Mouse (Mus musculus) embryonic facial prominence, embryonic 14.5 days (tissue): Measurements from ENCODE around the gene Gm2237. TPM values are rescaled to one million over a fixed set of nuclear protein-coding genes. Genes with fewer than 3 reads are reported as not detected.
"Not testable (repeated sequence)": the region's sequence is repeated elsewhere in the genome, so short reads cannot be mapped to it uniquely, and the experiment has no call there.

ENCODE experiments used
- ATAC-seq: fragments of 200-750 bp; cut with Nextera tagmentation; 2 replicates; pipeline ENCODE4 v1.8.0; 2017; ENCODE audit warnings: low read depth, moderate number of reproducible peaks, moderate TSS enrichment
- DNase-seq: peaks from one replicate; pipeline ENCODE4 v3.0.0-alpha.2; 2015; ENCODE audit warnings: low spot score
- H3K27ac ChIP-seq: fragments of 300-500 bp; sonication (generic); replicated peaks from 2 replicates; pipeline ENCODE4 v1.5.1; 2014; ENCODE audit warnings: low read depth, mild to moderate bottlenecking, low read length, moderate library complexity
- H3K27me3 ChIP-seq: fragments of 300-500 bp; sonication (generic); replicated peaks from 2 replicates; pipeline ENCODE4 v1.6.1; 2014; ENCODE audit warnings: low read length; ENCODE audit not compliant: control insufficient read depth, insufficient read depth
- H3K36me3 ChIP-seq: fragments of 300-500 bp; sonication (generic); 2 replicates; pipeline ENCODE4 v1.6.1; 2014; ENCODE audit warnings: low read length, mixed read lengths; ENCODE audit not compliant: control insufficient read depth, insufficient read depth
- H3K4me1 ChIP-seq: fragments of 300-500 bp; sonication (generic); 2 replicates; pipeline ENCODE4 v1.6.1; 2014; ENCODE audit warnings: antibody characterized with exemption, low read length; ENCODE audit not compliant: control insufficient read depth, insufficient read depth
- H3K4me2 ChIP-seq: fragments of 300-500 bp; sonication (generic); 2 replicates; pipeline ENCODE4 v1.6.1; 2014; ENCODE audit warnings: low read depth, mild to moderate bottlenecking, low read length, moderate library complexity, mixed read lengths
- H3K4me3 ChIP-seq: fragments of 300-500 bp; sonication (generic); 2 replicates; pipeline ENCODE4 v1.5.1; 2014; ENCODE audit warnings: low read depth, mild to moderate bottlenecking, low read length
- H3K9ac ChIP-seq: fragments of 300-500 bp; sonication (generic); 2 replicates; pipeline ENCODE4 v1.6.1; 2014; ENCODE audit warnings: low read depth, mild to moderate bottlenecking, low read length, moderate library complexity, mixed read lengths
- H3K9me3 ChIP-seq: fragments of 300-500 bp; sonication (generic); 2 replicates; pipeline ENCODE4 v1.6.1; 2016; ENCODE audit warnings: low read length; ENCODE audit not compliant: control insufficient read depth
- WGBS: fragments of 180-500 bp; shearing (Covaris S2); extraction: QIAGEN DNeasy Blood & Tissue Kit; methylation state at CpG from one replicate; pipeline ENCODE4 v1.1.7; 2014; 5-methylcytosine and 5-hydroxymethylcytosine counted together
- polyA plus RNA-seq: library from polyadenylated mRNA; unstranded; fragments of >200 nt; fragmentation: Nextera tagmentation; extraction: Ambion mirVana; gene quantifications from 2 replicates; pipeline ENCODE4 v1.2.1, GENCODE M21; 2014

The Gm2237 gene
- polyA plus RNA-seq = 2.4 and 2.6 TPM in 2 replicates

- ATAC-seq, H3K27ac ChIP-seq, H3K4me1 ChIP-seq, H3K27me3 ChIP-seq, H3K9me3 ChIP-seq, H3K36me3 ChIP-seq: not testable (repeated sequence)
- Histone ChIP-seq H3K4me3 (peak within 1 kb of the TSS; percentile 44), H3K4me2 (peak within 1 kb of the TSS; percentile 44), H3K9ac (peak within 1 kb of the TSS; percentile 66)
- WGBS = no CpG with 5 or more reads among the region's 62 CpGs
- peak; percentile 1 for DNase-seq
Observed at GRCm38 (mm10) chr14:19584804-19585667, at the start of gene Gm2237. Gm2237 (minus strand) TSS chr14:19585135.

- H3K27me3 ChIP-seq, H3K4me1 ChIP-seq, H3K9ac ChIP-seq, H3K4me2 ChIP-seq, H3K27ac ChIP-seq, ATAC-seq, H3K9me3 ChIP-seq, DNase-seq, H3K4me3 ChIP-seq, H3K36me3 ChIP-seq: not testable (repeated sequence)
- 93% methylated on average over 1 of the region's 2 CpGs for WGBS
Observed at GRCm38 (mm10) chr14:19602481-19602880, 17.5 kb upstream of the Gm2237 start, which contains the start of gene Gm5458. Gm5458 (minus strand) TSS chr14:19602581.

GRCm38 (mm10) chr14:19549863-19550262, 35.1 kb downstream of the Gm2237 start, which contains the start of gene Gm2244:
Gm2244 (minus strand) TSS chr14:19549963.
- not testable (repeated sequence) for H3K4me2 ChIP-seq, H3K9me3 ChIP-seq, ATAC-seq, DNase-seq, H3K27me3 ChIP-seq, H3K4me3 ChIP-seq, H3K27ac ChIP-seq, H3K4me1 ChIP-seq, H3K9ac ChIP-seq, H3K36me3 ChIP-seq
- 82% methylated on average over 1 of the region's 3 CpGs for WGBS

Other genes starting within 250 kb of the Gm2237 start
- 0.33 and 0.39 TPM in 2 replicates for gene Gm21738, start 166.2 kb downstream of the Gm2237 start, polyA plus RNA-seq
- not detected in 2 replicates for gene Gm2244, start 35.2 kb downstream of the Gm2237 start, polyA plus RNA-seq
- gene Gm5458, start 17.4 kb upstream of the Gm2237 start, polyA plus RNA-seq = not detected in 2 replicates
- 152 and 174 TPM in 2 replicates for gene Nid2, start 166.1 kb upstream of the Gm2237 start, polyA plus RNA-seq
- gene Rtraf, start 238.7 kb upstream of the Gm2237 start, polyA plus RNA-seq = 255 and 258 TPM in 2 replicates